Mouse (Mus musculus): ENCODE results near the gene Vps16.

Gene Vps16

GRCm38 (mm10) chr2:130424126-130424853 lies at the start of gene Vps16, which contains the start of gene Pced1a:
Vps16 (plus strand) TSS chr2:130424339.
Pced1a (minus strand) TSS chr2:130424701.
- peak; percentile 91 for DNase-seq (ENCODE audit: extremely low read depth, insufficient read length, low spot score)

- DNase-seq (ENCODE audit: extremely low read depth, insufficient read length, low spot score) = peak; percentile 39
Measured at GRCm38 (mm10) chr2:130374951-130375350, 49.2 kb upstream of the Vps16 start.

GRCm38 (mm10) chr2:130383205-130383604 lies 40.9 kb upstream of the Vps16 start:
- DNase-seq (ENCODE audit: extremely low read depth, insufficient read length, low spot score) = no peak

GRCm38 (mm10) chr2:130383895-130384294 lies 40.2 kb upstream of the Vps16 start:
- no peak for DNase-seq (ENCODE audit: extremely low read depth, insufficient read length, low spot score)

GRCm38 (mm10) chr2:130386212-130386611 lies 37.9 kb upstream of the Vps16 start:
- DNase-seq (ENCODE audit: extremely low read depth, insufficient read length, low spot score) = no peak

- no peak for DNase-seq (ENCODE audit: extremely low read depth, insufficient read length, low spot score)
Measured at GRCm38 (mm10) chr2:130388796-130389195, 35.3 kb upstream of the Vps16 start.

GRCm38 (mm10) chr2:130390993-130391625 lies 33.0 kb upstream of the Vps16 start:
- no peak for DNase-seq (ENCODE audit: extremely low read depth, insufficient read length, low spot score)

GRCm38 (mm10) chr2:130392836-130393235 lies 31.3 kb upstream of the Vps16 start:
- no peak for DNase-seq (ENCODE audit: extremely low read depth, insufficient read length, low spot score)

GRCm38 (mm10) chr2:130395696-130396095 lies 28.4 kb upstream of the Vps16 start:
- no peak for DNase-seq (ENCODE audit: extremely low read depth, insufficient read length, low spot score)

- DNase-seq (ENCODE audit: extremely low read depth, insufficient read length, low spot score) = no peak
Measured at GRCm38 (mm10) chr2:130397186-130397985, 26.8 kb upstream of the Vps16 start, which contains the start of gene Cpxm1. Cpxm1 (minus strand) TSS chr2:130397574.

GRCm38 (mm10) chr2:130398091-130398490 lies 26.0 kb upstream of the Vps16 start:
- no peak for DNase-seq (ENCODE audit: extremely low read depth, insufficient read length, low spot score)

GRCm38 (mm10) chr2:130400046-130400445 lies 24.1 kb upstream of the Vps16 start:
- no peak for DNase-seq (ENCODE audit: extremely low read depth, insufficient read length, low spot score)

- DNase-seq (ENCODE audit: extremely low read depth, insufficient read length, low spot score) = no peak
Measured at GRCm38 (mm10) chr2:130401891-130402290, 22.2 kb upstream of the Vps16 start.

GRCm38 (mm10) chr2:130404939-130405338 lies 19.2 kb upstream of the Vps16 start, which contains the start of the genes Gm28372 and 1700020A23Rik:
Gm28372 (plus strand) TSS chr2:130405239.
1700020A23Rik (plus strand) TSS chr2:130405259.
- DNase-seq (ENCODE audit: extremely low read depth, insufficient read length, low spot score) = no peak

- no peak for DNase-seq (ENCODE audit: extremely low read depth, insufficient read length, low spot score)
Measured at GRCm38 (mm10) chr2:130406178-130406577, 18.0 kb upstream of the Vps16 start, which contains the start of gene Tmem239. Tmem239 (plus strand) TSS chr2:130406478.

GRCm38 (mm10) chr2:130408194-130408593 lies 15.9 kb upstream of the Vps16 start:
- no peak for DNase-seq (ENCODE audit: extremely low read depth, insufficient read length, low spot score)

GRCm38 (mm10) chr2:130411558-130412495 lies 12.3 kb upstream of the Vps16 start:
- peak; percentile 63 for DNase-seq (ENCODE audit: extremely low read depth, insufficient read length, low spot score)

- no peak for DNase-seq (ENCODE audit: extremely low read depth, insufficient read length, low spot score)
Measured at GRCm38 (mm10) chr2:130412775-130413174, 11.4 kb upstream of the Vps16 start.

- DNase-seq (ENCODE audit: extremely low read depth, insufficient read length, low spot score) = no peak
Measured at GRCm38 (mm10) chr2:130414094-130414856, 9.9 kb upstream of the Vps16 start.

Data from 3134 (cell line).